Mouse (Mus musculus): Measurements from ENCODE around the gene Tbc1d19. TPM values are rescaled to one million over a fixed set of nuclear protein-coding genes. Genes with fewer than 3 reads are reported as not detected.
A peak's percentile ranks its signal among the peaks of the same experiment; 100 is the strongest.

Tbc1d19 gene
- polyA plus RNA-seq, 2 experiments: 36.1 to 49.0 TPM

- Histone ChIP-seq H3K36me3 (ENCODE audit: control insufficient read depth, insufficient read depth, low read length) (no peaks in the 10 kb centered on the region), H3K4me1 (ENCODE audit: control insufficient read depth, insufficient read depth, low read length) (no peaks in the 10 kb centered on the region), H3K27me3 (ENCODE audit: control insufficient read depth, insufficient read depth, low read length) (no peaks in the 10 kb centered on the region), H3K4me2 (replicated peaks; ENCODE audit: low read depth, low read length, severe bottlenecking) (no peak overlapping the region), H3K9ac (ENCODE audit: low read depth, low read length, severe bottlenecking) (no peak overlapping the region), H3K9me3 (ENCODE audit: control insufficient read depth, low read length) (no peaks in the 10 kb centered on the region), H3K4me3 (replicated peaks; ENCODE audit: low read length) (no peak overlapping the region), H3K27ac (replicated peaks; ENCODE audit: low read depth, low read length) (no peak overlapping the region)
- no peak for TF ChIP-seq POLR2A (IDR thresholded peaks at IDR 0.05; ENCODE audit: borderline replicate concordance, extremely low read depth, insufficient read depth, insufficient read length)
- DNase-seq (ENCODE audit: low spot score): no peak
- 79% methylated on average over 7 of the region's 7 CpGs for WGBS
- ATAC-seq (ENCODE audit: low FRiP score, low read depth): no peak
Observed at GRCm38 (mm10) chr5:53939026-53939425, 129.6 kb downstream of the Tbc1d19 start.

GRCm38 (mm10) chr5:53941322-53942024, 132.1 kb downstream of the Tbc1d19 start:
- no peak overlapping the region for H3K4me2 ChIP-seq (replicated peaks; ENCODE audit: low read depth, low read length, severe bottlenecking)
- peak; percentile 35 for DNase-seq (ENCODE audit: low spot score)
- WGBS: 56% methylated on average over 11 of the region's 11 CpGs
- H3K9me3 ChIP-seq (ENCODE audit: control insufficient read depth, low read length): no peaks in the 10 kb centered on the region
- no peak for TF ChIP-seq POLR2A (IDR thresholded peaks at IDR 0.05; ENCODE audit: borderline replicate concordance, extremely low read depth, insufficient read depth, insufficient read length)
- no peak overlapping the region for H3K27ac ChIP-seq (replicated peaks; ENCODE audit: low read depth, low read length)
- H3K9ac ChIP-seq (ENCODE audit: low read depth, low read length, severe bottlenecking): no peak overlapping the region
- no peak overlapping the region for H3K4me3 ChIP-seq (replicated peaks; ENCODE audit: low read length)
- no peaks in the 10 kb centered on the region for H3K27me3 ChIP-seq (ENCODE audit: control insufficient read depth, insufficient read depth, low read length)
- no peaks in the 10 kb centered on the region for H3K36me3 ChIP-seq (ENCODE audit: control insufficient read depth, insufficient read depth, low read length)
- no peaks in the 10 kb centered on the region for H3K4me1 ChIP-seq (ENCODE audit: control insufficient read depth, insufficient read depth, low read length)
- ATAC-seq (ENCODE audit: low FRiP score, low read depth): peak; percentile 72; the same call in 1 of the 2 replicates

- H3K4me2 ChIP-seq (replicated peaks; ENCODE audit: low read depth, low read length, severe bottlenecking): no peak overlapping the region
- WGBS: 74% methylated on average over 4 of the region's 4 CpGs
- ATAC-seq (ENCODE audit: low FRiP score, low read depth): no peak
Observed at GRCm38 (mm10) chr5:53942332-53942731, 132.9 kb downstream of the Tbc1d19 start.

GRCm38 (mm10) chr5:53943321-53943857, 134.0 kb downstream of the Tbc1d19 start:
- no peak overlapping the region for H3K4me3 ChIP-seq (replicated peaks; ENCODE audit: low read length)
- H3K4me1 ChIP-seq (ENCODE audit: control insufficient read depth, insufficient read depth, low read length): peaks cover 11% of the 10 kb centered on the region; the same call in 1 of the 2 replicates
- ATAC-seq (ENCODE audit: low FRiP score, low read depth): no peak

More at GRCm38 (mm10) chr5:53942332-53942731, 132.9 kb downstream of the Tbc1d19 start:
- no peak for TF ChIP-seq POLR2A (IDR thresholded peaks at IDR 0.05; ENCODE audit: borderline replicate concordance, extremely low read depth, insufficient read depth, insufficient read length)
- H3K36me3 ChIP-seq (ENCODE audit: control insufficient read depth, insufficient read depth, low read length): no peaks in the 10 kb centered on the region
- H3K9me3 ChIP-seq (ENCODE audit: control insufficient read depth, low read length): no peaks in the 10 kb centered on the region
- H3K9ac ChIP-seq (ENCODE audit: low read depth, low read length, severe bottlenecking): no peak overlapping the region
- H3K4me1 ChIP-seq (ENCODE audit: control insufficient read depth, insufficient read depth, low read length): peaks cover 4% of the 10 kb centered on the region; the same call in 1 of the 2 replicates
- no peak overlapping the region for H3K4me3 ChIP-seq (replicated peaks; ENCODE audit: low read length)
- DNase-seq (ENCODE audit: low spot score): no peak
- H3K27ac ChIP-seq (replicated peaks; ENCODE audit: low read depth, low read length): no peak overlapping the region
- H3K27me3 ChIP-seq (ENCODE audit: control insufficient read depth, insufficient read depth, low read length): no peaks in the 10 kb centered on the region

GRCm38 (mm10) chr5:53946747-53947146, 137.3 kb downstream of the Tbc1d19 start:
- H3K4me2 ChIP-seq (replicated peaks; ENCODE audit: low read depth, low read length, severe bottlenecking): no peak overlapping the region
- peaks cover 11% of the 10 kb centered on the region; the same call in 1 of the 2 replicates for H3K4me1 ChIP-seq (ENCODE audit: control insufficient read depth, insufficient read depth, low read length)

More at GRCm38 (mm10) chr5:53943321-53943857, 134.0 kb downstream of the Tbc1d19 start:
- WGBS: 83% methylated on average over 11 of the region's 11 CpGs
- no peaks in the 10 kb centered on the region for H3K27me3 ChIP-seq (ENCODE audit: control insufficient read depth, insufficient read depth, low read length)
- H3K36me3 ChIP-seq (ENCODE audit: control insufficient read depth, insufficient read depth, low read length): no peaks in the 10 kb centered on the region
- H3K4me2 ChIP-seq (replicated peaks; ENCODE audit: low read depth, low read length, severe bottlenecking): no peak overlapping the region
- TF ChIP-seq POLR2A (IDR thresholded peaks at IDR 0.05; ENCODE audit: borderline replicate concordance, extremely low read depth, insufficient read depth, insufficient read length): no peak
- DNase-seq (ENCODE audit: low spot score): no peak
- no peak overlapping the region for H3K27ac ChIP-seq (replicated peaks; ENCODE audit: low read depth, low read length)
- H3K9ac ChIP-seq (ENCODE audit: low read depth, low read length, severe bottlenecking): no peak overlapping the region
- H3K9me3 ChIP-seq (ENCODE audit: control insufficient read depth, low read length): no peaks in the 10 kb centered on the region

More at GRCm38 (mm10) chr5:53946747-53947146, 137.3 kb downstream of the Tbc1d19 start:
- no peak overlapping the region for H3K4me3 ChIP-seq (replicated peaks; ENCODE audit: low read length)
- DNase-seq (ENCODE audit: low spot score) (no peak), ATAC-seq (ENCODE audit: low FRiP score, low read depth) (no peak)
- no peak overlapping the region for H3K27ac ChIP-seq (replicated peaks; ENCODE audit: low read depth, low read length)
- H3K9ac ChIP-seq (ENCODE audit: low read depth, low read length, severe bottlenecking): no peak overlapping the region
- no peaks in the 10 kb centered on the region for H3K9me3 ChIP-seq (ENCODE audit: control insufficient read depth, low read length)
- 89% methylated on average over 8 of the region's 8 CpGs for WGBS
- H3K27me3 ChIP-seq (ENCODE audit: control insufficient read depth, insufficient read depth, low read length): no peaks in the 10 kb centered on the region
- no peaks in the 10 kb centered on the region for H3K36me3 ChIP-seq (ENCODE audit: control insufficient read depth, insufficient read depth, low read length)
- TF ChIP-seq POLR2A (IDR thresholded peaks at IDR 0.05; ENCODE audit: borderline replicate concordance, extremely low read depth, insufficient read depth, insufficient read length): no peak
